Mouse (Mus musculus) c-Kit-positive CD71-positive TER-119-positive erythroid progenitor cells, embryonic 14.5 days (primary cell): Measurements from ENCODE around the gene Slc35c2.

Experiments
- DNase-seq: peaks from one replicate; pipeline ENCODE4 v3.0.0-alpha.2; 2013; ENCODE audit warnings: low spot score

The Slc35c2 gene

GRCm38 (mm10) chr2:165275124-165275640, 12.5 kb downstream of the Slc35c2 start:
- no peak for DNase-seq

GRCm38 (mm10) chr2:165273589-165273988, 14.1 kb downstream of the Slc35c2 start:
- no peak for DNase-seq

- no peak for DNase-seq
Observed at GRCm38 (mm10) chr2:165271326-165271725, 16.3 kb downstream of the Slc35c2 start.

- no peak for DNase-seq
Observed at GRCm38 (mm10) chr2:165270858-165271257, 16.8 kb downstream of the Slc35c2 start.

GRCm38 (mm10) chr2:165266739-165267138, 20.9 kb downstream of the Slc35c2 start:
- no peak for DNase-seq

GRCm38 (mm10) chr2:165263861-165264260, 23.8 kb downstream of the Slc35c2 start:
- DNase-seq = no peak

- DNase-seq = no peak
Observed at GRCm38 (mm10) chr2:165262274-165262990, 25.2 kb downstream of the Slc35c2 start.

- DNase-seq = no peak
Observed at GRCm38 (mm10) chr2:165259859-165260258, 27.8 kb downstream of the Slc35c2 start.

GRCm38 (mm10) chr2:165258321-165258720, 29.3 kb downstream of the Slc35c2 start:
- DNase-seq = no peak

- DNase-seq = no peak
Observed at GRCm38 (mm10) chr2:165257151-165257834, 30.4 kb downstream of the Slc35c2 start.

- DNase-seq = no peak
Observed at GRCm38 (mm10) chr2:165256213-165256612, 31.5 kb downstream of the Slc35c2 start.

- no peak for DNase-seq
Observed at GRCm38 (mm10) chr2:165253867-165254266, 33.8 kb downstream of the Slc35c2 start.

- no peak for DNase-seq
Observed at GRCm38 (mm10) chr2:165253269-165253668, 34.4 kb downstream of the Slc35c2 start.

- no peak for DNase-seq
Observed at GRCm38 (mm10) chr2:165252801-165253200, 34.9 kb downstream of the Slc35c2 start.

GRCm38 (mm10) chr2:165252381-165252780, 35.3 kb downstream of the Slc35c2 start:
- no peak for DNase-seq

- DNase-seq = no peak
Observed at GRCm38 (mm10) chr2:165250903-165251302, 36.8 kb downstream of the Slc35c2 start.

GRCm38 (mm10) chr2:165248967-165249366, 38.7 kb downstream of the Slc35c2 start:
- DNase-seq = no peak

GRCm38 (mm10) chr2:165246349-165246748, 41.3 kb downstream of the Slc35c2 start:
- DNase-seq = no peak

GRCm38 (mm10) chr2:165243122-165243720, 44.4 kb downstream of the Slc35c2 start:
- DNase-seq = no peak

- no peak for DNase-seq
Observed at GRCm38 (mm10) chr2:165242575-165242974, 45.1 kb downstream of the Slc35c2 start.

- DNase-seq = no peak
Observed at GRCm38 (mm10) chr2:165241786-165242185, 45.9 kb downstream of the Slc35c2 start.

GRCm38 (mm10) chr2:165240371-165240770, 47.3 kb downstream of the Slc35c2 start:
- DNase-seq = no peak
